Comparison of ENCODE assay signal across 23 mouse cellular contexts in genomic region chr4:154360441-154360840, GRCm38 (mm10). TPM values are rescaled to one million over a fixed set of nuclear protein-coding genes. Genes with fewer than 3 reads are reported as not detected.
DNase-seq lines count a peak whose midpoint lies in the region; ATAC-seq and TF ChIP-seq lines count a peak whose summit lies in the region.
"Had no signal": no experiment of that assay in that cellular context is flagged by ENCODE, and none has a peak within 500 bp of the region (broad histone marks: within the 10 kb centered on the region; RNA-seq: fewer than 3 reads in every experiment).

No protein-coding gene starts in this region.

- no peak for ATAC-seq in heart, embryonic 13.5 days (ENCODE audit: extremely low read depth, insufficient number of reproducible peaks, low FRiP score, low TSS enrichment)
- no peak for ATAC-seq in liver, postnatal 0 days
- ATAC-seq: forebrain, embryonic 15.5 days had no signal

- no peak overlapping the region for H3K4me3 ChIP-seq in heart, embryonic 13.5 days
- peak overlapping the region; percentile 50 for H3K4me3 ChIP-seq in testis, adult 2 months (ENCODE audit: control insufficient read depth, low read depth, low read length)
- H3K4me3 ChIP-seq in limb, embryonic 10.5 days, result no peak overlapping the region
- H3K4me3 ChIP-seq in liver, postnatal 0 days (ENCODE audit: low read depth, low read length), result no peak overlapping the region
- no peak overlapping the region for H3K4me3 ChIP-seq in thymus, adult 2 months (ENCODE audit: control insufficient read depth, insufficient read depth, low read length)
- H3K4me3 ChIP-seq: embryonic facial prominence, embryonic 13.5 days; forebrain, embryonic 15.5 days; heart, embryonic 12.5 days had no signal

- H3K9me3 ChIP-seq in heart, embryonic 13.5 days, result no peaks in the 10 kb centered on the region
- no peaks in the 10 kb centered on the region for H3K9me3 ChIP-seq in limb, embryonic 10.5 days (replicated peaks)
- no peaks in the 10 kb centered on the region for H3K9me3 ChIP-seq in liver, postnatal 0 days (ENCODE audit: low read length)
- H3K9me3 ChIP-seq: embryonic facial prominence, embryonic 13.5 days; forebrain, embryonic 15.5 days; heart, embryonic 12.5 days had no signal

- 74% methylated on average over 6 of the region's 7 CpGs for WGBS in heart, embryonic 13.5 days
- WGBS in limb, embryonic 10.5 days, result 94% methylated on average over 6 of the region's 7 CpGs
- WGBS in liver, postnatal 0 days (ENCODE audit: insufficient replicate concordance), result 71% methylated on average over 6 of the region's 7 CpGs
- 93% methylated on average over 6 of the region's 7 CpGs for WGBS in thymus, adult 2 months

- H3K4me1 ChIP-seq in heart, embryonic 13.5 days, result peaks cover 34% of the 10 kb centered on the region
- no peaks in the 10 kb centered on the region for H3K4me1 ChIP-seq in testis, adult 2 months (ENCODE audit: control insufficient read depth, insufficient read depth, low read length)
- peaks cover 47% of the 10 kb centered on the region for H3K4me1 ChIP-seq in limb, embryonic 10.5 days
- no peaks in the 10 kb centered on the region for H3K4me1 ChIP-seq in liver, postnatal 0 days (ENCODE audit: insufficient read depth)
- H3K4me1 ChIP-seq in thymus, adult 2 months (replicated peaks; ENCODE audit: control insufficient read depth, insufficient read depth, low read length), result no peaks in the 10 kb centered on the region

- H3K27ac ChIP-seq in heart, embryonic 13.5 days (replicated peaks), result peak overlapping the region; percentile 86; the same call in 1 of the 2 replicates
- H3K27ac ChIP-seq in testis, adult 2 months (ENCODE audit: control insufficient read depth, insufficient read depth, low read depth, low read length), result no peak overlapping the region
- peak overlapping the region; percentile 72; the same call in 1 of the 2 replicates for H3K27ac ChIP-seq in limb, embryonic 10.5 days
- no peak overlapping the region for H3K27ac ChIP-seq in liver, postnatal 0 days (ENCODE audit: low read depth)
- no peak overlapping the region for H3K27ac ChIP-seq in thymus, adult 2 months (ENCODE audit: control insufficient read depth, insufficient read depth, low read length)
- H3K27ac ChIP-seq: embryonic facial prominence, embryonic 13.5 days; forebrain, embryonic 15.5 days had no signal

- DNase-seq in heart, postnatal 4 days, result no peak
- DNase-seq in testis, postnatal 10 days (ENCODE audit: low spot score), result no peak
- DNase-seq in limb, embryonic 10.5 days (ENCODE audit: low spot score), result no peak
- no peak for DNase-seq in liver, postnatal 0 days
- no peak for DNase-seq in thymus, adult 2 months
- DNase-seq in cerebellum, postnatal 36 days, result no peak
- DNase-seq: adrenal gland, adult 2 months; cerebellum, adult 8-10 months; gastrocnemius, postnatal 36 days; kidney, adult 9 months; kidney, postnatal 25 days; lung, postnatal 14 days; retina, postnatal 1 day had no signal

- 0 out of 2 replicates have a peak, but pooled peaks cover 4% of the 10 kb centered on the region for H3K36me3 ChIP-seq in heart, embryonic 13.5 days
- H3K36me3 ChIP-seq in testis, adult 2 months (ENCODE audit: control insufficient read depth, insufficient read depth, low read length), result no peaks in the 10 kb centered on the region
- H3K36me3 ChIP-seq in limb, embryonic 10.5 days, result peaks cover 58% of the 10 kb centered on the region
- no peaks in the 10 kb centered on the region for H3K36me3 ChIP-seq in liver, postnatal 0 days (replicated peaks; ENCODE audit: insufficient read depth, low read length)
- no peaks in the 10 kb centered on the region for H3K36me3 ChIP-seq in thymus, adult 2 months (ENCODE audit: control insufficient read depth, insufficient read depth, low read length)
- H3K36me3 ChIP-seq: embryonic facial prominence, embryonic 13.5 days; forebrain, embryonic 15.5 days had no signal

- TF ChIP-seq CTCF in testis, adult 2 months (IDR thresholded peaks at IDR 0.05; ENCODE audit: control insufficient read depth, insufficient read depth, insufficient replicate concordance, low read depth, low read length), result no peak
- no peak for TF ChIP-seq CTCF in liver, postnatal 0 days (IDR thresholded peaks at IDR 0.05; ENCODE audit: low read depth)
- no peak for TF ChIP-seq CTCF in thymus, adult 2 months (IDR thresholded peaks at IDR 0.05; ENCODE audit: borderline replicate concordance, control insufficient read depth, extremely low read depth, insufficient read depth, low read length, poor library complexity)

- 0 out of 2 replicates have a peak overlapping the region, but pooled peaks have one; percentile 60 for H3K9ac ChIP-seq in heart, embryonic 13.5 days
- H3K9ac ChIP-seq in liver, postnatal 0 days (replicated peaks), result no peak overlapping the region
- H3K9ac ChIP-seq: embryonic facial prominence, embryonic 13.5 days; forebrain, embryonic 15.5 days; heart, embryonic 12.5 days had no signal

- H3K4me2 ChIP-seq in heart, embryonic 13.5 days, result no peak overlapping the region
- H3K4me2 ChIP-seq in liver, postnatal 0 days (ENCODE audit: low read depth, low read length), result no peak overlapping the region
- H3K4me2 ChIP-seq: embryonic facial prominence, embryonic 13.5 days; forebrain, embryonic 15.5 days; heart, embryonic 12.5 days; liver, embryonic 11.5 days had no signal

- no peak for TF ChIP-seq POLR2A in testis, adult 2 months (IDR thresholded peaks at IDR 0.05; ENCODE audit: control insufficient read depth, low read depth, low read length)
- no peak for TF ChIP-seq POLR2A in thymus, adult 2 months (IDR thresholded peaks at IDR 0.05; ENCODE audit: control insufficient read depth, extremely low read depth, insufficient read depth, low read length, poor library complexity)

- no peak for TF ChIP-seq EP300 in liver, postnatal 0 days (IDR thresholded peaks at IDR 0.05; ENCODE audit: low read depth)

- peaks cover 29% of the 10 kb centered on the region for H3K27me3 ChIP-seq in heart, embryonic 13.5 days (replicated peaks)
- H3K27me3 ChIP-seq in testis, adult 2 months (ENCODE audit: control insufficient read depth, insufficient read depth, low read length), result no peaks in the 10 kb centered on the region
- H3K27me3 ChIP-seq in limb, embryonic 10.5 days (ENCODE audit: low read depth, poor library complexity, severe bottlenecking), result no peaks in the 10 kb centered on the region
- H3K27me3 ChIP-seq in liver, postnatal 0 days (ENCODE audit: insufficient read depth, low read length), result no peaks in the 10 kb centered on the region
- H3K27me3 ChIP-seq in thymus, adult 2 months (ENCODE audit: control insufficient read depth, insufficient read depth, low read length), result no peaks in the 10 kb centered on the region
- H3K27me3 ChIP-seq: embryonic facial prominence, embryonic 13.5 days; forebrain, embryonic 15.5 days had no signal

RNA-seq across cellular contexts. Expression of gene B230104I21Rik, which starts 24.5 kb away (rescaled TPM):
- not detected in 2 replicates for polyA plus RNA-seq in heart, embryonic 13.5 days (2015; fragmentation: Nextera tagmentation; extraction: Ambion mirVana)
- not detected for total RNA-seq in heart, postnatal 4 days (2021)
- 0.34 and 0.57 TPM in 2 replicates for polyA plus RNA-seq in testis, adult 2 months (2012; rRNA removed)
- polyA plus RNA-seq in limb, embryonic 10.5 days (2016; fragmentation: Nextera tagmentation; extraction: Ambion mirVana), result 0.18 TPM in 1 of 2 replicates, not detected in the other
- not detected in 2 replicates for polyA plus RNA-seq in liver, postnatal 0 days (2015; fragmentation: Nextera tagmentation; extraction: Ambion mirVana)
- not detected in 2 replicates for polyA plus RNA-seq in thymus, adult 2 months (2012; rRNA removed)
- total RNA-seq: adrenal gland, adult 2 months; gastrocnemius, postnatal 36 days; hematopoietic stem cell, adult 5-6 weeks; left cerebral cortex, postnatal 36 days; megakaryocyte-erythroid progenitor cell, adult 5-6 weeks; midbrain, postnatal 0 days had no signal
- polyA plus RNA-seq: adrenal gland, adult 2 months; embryonic facial prominence, embryonic 13.5 days; heart, embryonic 12.5 days; liver, embryonic 11.5 days had no signal

RNA-seq across cellular contexts. Expression of gene Arhgef16, which starts 59.0 kb away (rescaled TPM):
- 2.3 and 2.5 TPM in 2 replicates for polyA plus RNA-seq in heart, embryonic 13.5 days (2015; fragmentation: Nextera tagmentation; extraction: Ambion mirVana)
- total RNA-seq in heart, postnatal 4 days (2021), result 1 to 10 TPM in 1 of 2 experiments, under 1 TPM in 1; 0.99 to 1.0 TPM
- 0.56 and 1.2 TPM in 2 replicates for polyA plus RNA-seq in testis, adult 2 months (2012; rRNA removed)
- 5.3 and 6.2 TPM in 2 replicates for polyA plus RNA-seq in limb, embryonic 10.5 days (2016; fragmentation: Nextera tagmentation; extraction: Ambion mirVana)
- 3.2 and 4.3 TPM in 2 replicates for polyA plus RNA-seq in liver, postnatal 0 days (2015; fragmentation: Nextera tagmentation; extraction: Ambion mirVana)
- 9.3 and 12.3 TPM in 2 replicates for polyA plus RNA-seq in thymus, adult 2 months (2012; rRNA removed)
- total RNA-seq: hematopoietic stem cell, adult 5-6 weeks; megakaryocyte-erythroid progenitor cell, adult 5-6 weeks had no signal

Comparison
In these comparisons a context has a peak if more than half of its experiments do, and no peak if none do; other contexts are left out.
1. H3K27ac ChIP-seq: peak in heart, embryonic 13.5 days (single experiment) and limb, embryonic 10.5 days (single experiment); none in testis, adult 2 months (single experiment), liver, postnatal 0 days (single experiment) and thymus, adult 2 months (single experiment).